Mouse (Mus musculus): ENCODE data around the gene Ankrd10.

GRCm38 (mm10) chr8:11628506-11629132 is 6.9 kb downstream of the Ankrd10 start:
- TF ChIP-seq CTCF (IDR thresholded peaks at IDR 0.05; ENCODE audit: insufficient read depth, low read depth, low read length) (no peak), POLR2A (IDR thresholded peaks at IDR 0.05; ENCODE audit: insufficient read depth, low read depth, low read length) (no peak)

Data from olfactory bulb, adult 2 months (tissue).